Mouse (Mus musculus): ENCODE data around the gene Plk3.

Gene Plk3

DNA sequence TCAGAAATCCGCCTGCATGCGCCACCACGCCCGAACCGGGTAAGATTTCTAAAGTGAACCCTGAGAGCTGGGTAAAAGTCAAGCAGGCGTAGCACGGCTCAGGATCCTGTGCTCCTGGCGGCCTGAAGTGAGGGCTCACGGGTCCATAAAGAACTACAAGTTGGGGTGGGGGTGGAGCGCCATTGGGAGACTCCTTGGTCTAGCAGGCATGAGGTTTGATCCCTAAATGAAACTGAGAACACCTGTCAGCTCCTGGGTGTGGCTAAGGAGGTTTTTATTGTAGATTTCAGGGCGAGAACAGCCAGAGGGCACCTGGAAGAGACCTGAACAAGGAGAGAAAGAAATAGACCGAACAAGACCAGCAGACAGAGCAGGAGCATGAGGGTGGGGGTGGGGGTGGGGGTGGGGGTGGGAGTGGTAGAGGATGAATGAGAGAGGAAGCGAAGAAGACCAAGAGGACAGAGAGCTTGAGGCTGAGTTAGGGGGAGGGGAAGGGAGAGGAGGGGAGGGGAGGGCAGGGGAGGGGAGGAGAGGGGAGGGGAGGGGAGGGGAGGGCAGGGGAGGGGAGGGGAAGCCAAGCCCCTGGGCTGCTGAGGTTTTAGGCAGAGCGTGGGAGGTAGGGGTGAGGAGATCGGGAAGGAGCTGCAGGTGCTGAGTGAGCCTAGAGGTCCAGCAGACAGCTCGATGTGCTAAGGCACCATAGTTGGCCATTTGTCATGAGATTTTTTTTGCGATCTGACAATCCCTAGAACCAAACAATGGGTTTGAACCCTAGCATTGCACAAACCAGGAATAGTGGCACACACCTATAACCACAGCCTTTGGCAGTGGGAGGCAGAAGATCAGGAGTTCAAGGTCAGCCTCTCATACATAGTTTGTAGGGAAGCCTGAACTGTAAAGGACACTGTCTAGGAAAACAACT is 4.8 kb upstream of the Plk3 start:
- DNase-seq (ENCODE audit: low spot score) = no peak

- no peak for DNase-seq (ENCODE audit: low spot score)
These were observed 2.3 kb upstream of the Plk3 start for GRCm38 (mm10) chr4:117136034-117136433.

DNA sequence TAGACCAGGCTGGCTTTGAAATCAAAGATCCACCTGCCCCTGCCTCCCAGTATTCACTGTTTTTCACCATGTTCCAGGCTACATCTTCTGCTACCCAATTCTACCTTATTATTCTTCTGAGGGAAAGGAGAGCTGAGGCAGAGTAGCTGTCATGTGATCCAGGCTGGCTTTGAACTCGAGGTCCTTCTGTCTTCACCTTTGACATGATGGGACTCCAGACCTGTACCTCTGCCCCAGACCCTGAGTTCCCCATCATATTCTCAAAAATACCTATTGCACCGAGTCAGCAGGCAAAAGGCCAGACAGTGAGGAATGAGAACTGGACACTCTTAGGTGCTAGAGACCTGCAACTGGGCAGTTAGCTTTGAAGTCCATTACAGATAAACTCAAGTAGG is 835 bp upstream of the Plk3 start:
- DNase-seq (ENCODE audit: low spot score) = no peak

- DNase-seq (ENCODE audit: low spot score) = no peak
These were observed 382 bp downstream of the Plk3 start for GRCm38 (mm10) chr4:117133366-117133796.

- DNase-seq (ENCODE audit: low spot score) = no peak
These were observed 994 bp downstream of the Plk3 start for GRCm38 (mm10) chr4:117132794-117133143.

GRCm38 (mm10) chr4:117131890-117132793 is 1.6 kb downstream of the Plk3 start:
- DNase-seq (ENCODE audit: low spot score) = no peak

- DNase-seq (ENCODE audit: low spot score) = no peak
These were observed 2.6 kb downstream of the Plk3 start for GRCm38 (mm10) chr4:117131198-117131597.

DNA sequence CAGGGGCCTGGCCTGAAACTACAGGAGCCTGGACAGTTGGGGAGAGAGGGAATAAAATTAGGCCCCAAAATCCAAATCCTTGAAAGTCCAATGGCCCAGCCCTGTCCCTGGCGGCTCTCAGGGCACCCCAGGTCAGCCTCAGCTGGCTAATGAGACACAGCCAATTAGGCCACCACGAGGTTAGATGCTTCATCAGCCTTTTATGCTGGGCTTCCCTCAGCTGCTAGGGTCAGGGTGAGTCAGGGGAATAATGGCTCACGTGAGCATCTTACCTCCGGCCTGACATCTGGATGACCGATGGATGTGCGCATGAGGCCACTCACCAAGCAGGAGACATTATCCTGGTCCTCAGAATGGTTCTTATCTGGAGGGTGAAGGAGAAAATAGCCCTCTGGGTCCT is 3.0 kb downstream of the Plk3 start:
- DNase-seq (ENCODE audit: low spot score) = no peak

DNA sequence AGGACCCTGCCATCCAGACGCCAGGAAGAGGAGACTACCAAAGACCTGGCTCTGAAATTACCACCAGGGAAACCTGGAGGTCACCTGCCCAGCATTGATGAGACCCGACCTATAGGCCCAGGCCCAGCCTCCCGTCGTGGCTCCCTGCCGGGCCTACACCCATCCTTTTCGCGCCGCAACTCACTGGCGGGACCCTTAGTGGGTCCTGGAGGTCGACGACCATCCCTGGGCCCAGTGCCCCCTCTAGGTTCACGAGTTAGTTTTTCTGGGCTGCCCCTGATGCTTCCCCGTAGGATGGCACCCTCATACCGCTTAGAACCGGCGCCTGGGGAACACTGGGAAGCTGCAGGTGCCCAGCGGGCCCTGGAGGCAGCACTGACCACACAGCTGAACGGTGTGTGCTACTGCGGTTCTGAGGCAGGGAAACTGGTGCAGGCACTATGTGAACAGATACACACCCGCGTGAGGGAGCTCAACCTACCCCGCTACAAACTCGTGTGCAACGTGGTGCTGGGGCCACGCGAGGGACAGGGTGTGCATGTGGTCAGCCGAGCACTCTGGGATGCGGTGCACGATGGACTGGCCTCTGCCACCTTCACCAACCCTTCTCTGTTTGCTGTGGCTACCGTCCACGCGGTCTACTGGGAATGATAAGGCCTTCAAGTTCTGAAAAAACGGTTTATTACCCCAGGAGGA is 5.6 kb downstream of the Plk3 start:
- no peak for DNase-seq (ENCODE audit: low spot score)

GRCm38 (mm10) chr4:117126675-117127290 is 7.0 kb downstream of the Plk3 start, which contains the start of gene Tctex1d4:
Gene Tctex1d4 (plus strand): TSS chr4:117126794.
- DNase-seq (ENCODE audit: low spot score) = no peak

DNA sequence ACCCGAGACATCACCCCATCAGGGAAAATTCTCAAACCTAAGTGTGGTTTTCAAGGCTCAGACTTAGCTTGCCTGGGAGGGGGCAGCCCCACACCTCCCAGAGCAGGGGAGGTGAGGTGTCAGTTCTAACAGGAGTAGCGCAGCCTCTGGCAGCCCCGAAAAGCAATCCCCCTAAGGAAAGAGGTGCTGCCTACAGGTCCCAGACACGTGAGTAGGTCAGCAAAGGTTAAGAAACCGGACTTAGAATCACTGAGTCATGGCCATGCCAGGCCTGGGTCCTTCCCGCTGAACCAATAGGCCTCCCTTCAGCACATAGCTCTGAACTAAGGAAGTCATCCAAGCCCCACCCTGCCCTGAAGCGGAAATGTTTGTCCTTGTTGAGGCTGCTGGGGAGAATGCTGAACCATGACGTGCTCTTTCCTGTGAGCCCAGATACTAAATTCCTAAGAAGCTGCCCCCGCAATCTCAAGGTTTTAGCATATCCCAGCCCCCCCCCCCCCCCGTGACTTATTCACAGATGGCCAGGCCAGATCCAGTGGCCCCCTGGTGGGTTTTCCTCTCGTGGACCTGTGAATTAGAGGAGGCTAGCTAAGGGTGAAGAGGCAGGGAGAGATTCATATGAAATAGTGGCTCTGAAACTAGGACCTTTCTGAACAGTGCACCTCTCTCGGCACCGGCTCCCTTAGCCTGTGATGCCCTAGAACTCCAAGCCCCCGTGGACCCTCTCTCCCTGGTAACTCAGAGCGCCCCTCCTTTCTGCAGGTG is 7.7 kb downstream of the Plk3 start:
- DNase-seq (ENCODE audit: low spot score) = peak; percentile 78

GRCm38 (mm10) chr4:117125348-117125909 is 8.3 kb downstream of the Plk3 start, which contains the start of gene Btbd19:
Gene Btbd19 (minus strand): TSS chr4:117125725.
- no peak for DNase-seq (ENCODE audit: low spot score)

DNA sequence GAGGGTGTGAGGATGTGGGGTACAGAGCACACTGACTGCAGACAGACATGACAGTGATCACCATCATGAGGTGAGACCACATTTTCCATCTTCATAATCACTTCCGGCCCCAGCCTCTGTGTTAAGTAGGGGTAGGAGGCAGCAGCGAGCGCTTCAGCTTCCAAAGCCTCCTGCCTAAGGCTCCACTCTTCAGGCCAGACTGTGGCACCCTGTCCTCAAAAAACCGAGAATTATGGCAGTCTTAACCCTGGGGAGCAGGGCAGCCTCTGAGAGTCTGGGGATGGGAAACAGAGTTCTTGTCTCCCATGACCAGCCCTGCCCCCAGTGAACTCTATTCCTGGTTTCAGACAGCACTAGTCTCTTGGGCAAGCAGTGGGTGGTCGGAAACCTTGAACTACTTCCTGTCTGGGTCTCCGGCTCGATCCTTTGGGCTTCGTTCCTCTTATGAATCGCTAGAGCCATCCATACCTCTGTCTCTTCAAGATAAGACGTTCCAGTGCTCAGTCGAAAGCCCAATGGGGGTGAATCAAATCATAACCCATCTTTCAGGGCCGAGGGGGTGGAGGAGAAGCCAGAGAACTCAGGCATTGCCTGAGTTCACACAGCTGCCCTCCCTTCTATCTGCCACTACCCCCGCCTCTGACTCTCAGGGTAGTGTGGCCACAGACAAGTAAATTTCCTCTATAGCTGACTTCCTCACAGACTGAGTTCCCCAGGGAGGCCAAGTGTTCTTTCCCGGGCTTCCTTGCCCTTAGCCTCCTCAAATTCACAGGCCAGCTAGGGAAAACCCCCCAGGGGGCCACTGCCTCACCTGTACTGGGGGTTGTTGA is 9.0 kb downstream of the Plk3 start:
- peak; percentile 89 for DNase-seq (ENCODE audit: low spot score)

DNA sequence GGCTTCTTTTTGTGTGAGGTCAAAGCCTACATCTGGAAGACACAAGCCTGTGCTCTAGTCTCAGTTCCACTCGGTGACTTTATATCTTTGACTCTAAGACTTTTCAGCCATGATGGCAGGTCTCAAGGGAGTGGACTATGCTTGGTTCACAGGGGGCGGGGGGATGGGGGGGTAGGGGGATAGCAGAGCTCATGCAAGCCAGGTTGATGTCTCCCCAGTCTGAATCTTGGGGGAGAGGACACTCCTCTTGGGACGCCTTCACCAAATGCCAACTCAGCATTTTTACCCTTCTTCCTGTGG is 9.6 kb downstream of the Plk3 start:
- DNase-seq (ENCODE audit: low spot score) = no peak

GRCm38 (mm10) chr4:117123546-117124217 is 10.1 kb downstream of the Plk3 start:
- no peak for DNase-seq (ENCODE audit: low spot score)

GRCm38 (mm10) chr4:117122209-117122608 is 11.6 kb downstream of the Plk3 start:
- no peak for DNase-seq (ENCODE audit: low spot score)

DNA sequence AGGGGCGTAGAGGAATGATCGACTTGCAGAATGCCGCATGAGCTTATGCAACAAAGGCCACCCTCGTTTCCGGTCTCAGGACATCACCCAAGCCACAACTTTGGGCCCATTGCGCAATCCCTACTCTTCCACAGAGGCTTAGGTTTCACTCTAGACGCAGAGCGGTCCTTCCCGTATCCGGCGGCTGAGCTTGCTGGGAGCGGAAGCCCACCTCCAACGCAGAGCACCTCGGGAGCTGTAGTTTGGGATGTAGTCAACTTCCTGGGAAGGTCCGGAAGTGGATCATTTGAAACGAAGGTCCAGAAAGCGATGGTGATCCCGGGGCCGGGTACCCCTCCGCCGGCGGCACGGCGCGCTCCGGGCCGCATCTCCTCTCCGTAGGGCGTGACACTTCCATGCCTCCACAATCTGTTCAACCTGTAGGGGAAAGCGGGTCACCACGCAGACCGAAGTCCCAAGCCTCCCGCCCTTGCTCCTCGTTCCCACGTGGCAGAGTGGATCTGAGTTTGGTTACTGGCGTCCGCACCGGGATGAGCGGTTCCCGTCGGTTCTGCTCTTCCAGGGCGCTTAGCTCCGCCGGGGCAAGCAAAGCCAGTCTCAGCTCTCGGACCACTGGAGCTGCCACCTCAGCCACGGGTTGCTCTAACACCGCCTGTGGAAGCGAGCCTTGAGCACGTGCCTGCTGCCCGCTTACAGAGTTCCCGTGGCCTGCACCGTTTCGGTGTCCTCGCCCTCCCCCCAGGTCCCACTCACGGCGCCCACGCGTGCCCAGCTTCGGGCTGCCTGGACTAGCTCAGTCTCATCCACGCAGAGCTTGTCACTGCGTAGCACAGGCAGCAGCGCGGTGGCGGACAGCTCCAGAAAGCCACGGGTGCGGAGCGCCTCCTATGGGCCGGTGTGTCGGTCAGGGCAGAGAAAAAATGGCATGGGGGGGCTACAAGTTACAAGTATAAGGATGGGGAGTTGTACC is 13.0 kb downstream of the Plk3 start:
- peak; percentile 88 for DNase-seq (ENCODE audit: low spot score)

GRCm38 (mm10) chr4:117120052-117120444 is 13.7 kb downstream of the Plk3 start:
- no peak for DNase-seq (ENCODE audit: low spot score)
